Mouse (Mus musculus): ENCODE measurements around the gene Aire.

DNA sequence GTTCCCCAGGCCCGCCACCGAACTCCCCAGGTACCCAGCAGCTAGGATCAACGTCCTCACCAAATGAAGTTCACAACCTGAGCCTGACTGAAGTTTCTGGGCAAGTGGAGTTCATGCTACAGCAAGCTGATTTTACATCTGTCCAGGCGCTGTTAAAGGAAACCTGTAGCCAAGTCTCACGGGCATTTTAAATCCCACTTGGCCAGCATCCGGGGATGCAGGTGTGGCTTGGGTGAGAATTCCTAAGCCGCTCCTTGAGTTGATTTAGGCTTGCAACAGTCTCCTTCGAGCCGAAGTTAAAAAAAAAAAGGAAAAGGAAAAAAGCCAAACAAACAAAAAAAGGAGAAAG lies 33.5 kb downstream of the Aire start, which contains the start of gene Pfkl:
- TF ChIP-seq CTCF (IDR thresholded peaks at IDR 0.05; ENCODE audit: low read depth, low read length), result no peak
- no peak for TF ChIP-seq POLR2A (IDR thresholded peaks at IDR 0.05; ENCODE audit: insufficient read depth, low read length)
- no peak for TF ChIP-seq EP300 (IDR thresholded peaks at IDR 0.05; ENCODE audit: insufficient read depth, low read depth, low read length)
